Mouse (Mus musculus) lung, postnatal 14 days (tissue): ENCODE results near the gene Cracr2b.

Experiments used
- DNase-seq: peaks from one replicate; pipeline ENCODE4 v3.0.0; 2021

Gene Cracr2b

DNA sequence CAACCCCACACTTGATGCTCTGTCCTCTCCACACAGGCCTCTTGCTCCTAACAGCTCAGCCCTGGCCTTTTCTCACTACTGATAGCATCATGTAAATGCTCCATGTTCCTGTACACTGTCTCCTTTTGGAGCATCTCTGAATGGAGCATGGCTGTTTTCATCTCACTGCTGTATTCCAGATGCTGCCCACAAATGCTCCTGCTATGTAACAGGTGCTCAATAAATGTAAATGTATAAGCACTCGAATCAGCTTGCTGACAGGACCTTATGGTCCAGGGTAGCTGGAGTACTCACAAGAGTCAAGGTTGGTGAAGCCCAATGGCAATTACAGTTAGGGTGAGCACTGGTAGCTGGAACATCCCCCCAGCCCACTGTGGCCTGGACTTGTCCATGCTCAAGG lies 10.3 kb downstream of the Cracr2b start:
- DNase-seq = no peak

DNA sequence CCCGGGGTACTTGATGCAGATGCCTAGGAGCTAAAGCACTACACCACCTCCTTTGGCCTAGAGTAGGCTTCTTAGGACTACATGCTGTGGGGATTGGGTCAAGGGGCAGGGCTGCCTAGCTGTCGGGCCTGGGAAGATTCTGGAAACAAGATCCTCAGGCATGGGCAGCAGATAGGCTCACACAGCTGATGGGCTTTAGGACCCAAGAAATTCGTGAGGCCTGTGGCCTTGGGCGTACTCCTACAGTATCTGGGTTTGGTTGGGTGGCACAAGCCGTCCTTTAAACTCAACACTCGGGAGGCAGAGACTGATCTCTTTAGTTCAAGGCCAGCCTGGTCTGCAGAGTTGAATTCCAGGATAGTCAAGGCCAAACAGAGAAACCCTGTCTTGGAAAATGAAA lies 11.3 kb downstream of the Cracr2b start:
- DNase-seq = no peak

DNA sequence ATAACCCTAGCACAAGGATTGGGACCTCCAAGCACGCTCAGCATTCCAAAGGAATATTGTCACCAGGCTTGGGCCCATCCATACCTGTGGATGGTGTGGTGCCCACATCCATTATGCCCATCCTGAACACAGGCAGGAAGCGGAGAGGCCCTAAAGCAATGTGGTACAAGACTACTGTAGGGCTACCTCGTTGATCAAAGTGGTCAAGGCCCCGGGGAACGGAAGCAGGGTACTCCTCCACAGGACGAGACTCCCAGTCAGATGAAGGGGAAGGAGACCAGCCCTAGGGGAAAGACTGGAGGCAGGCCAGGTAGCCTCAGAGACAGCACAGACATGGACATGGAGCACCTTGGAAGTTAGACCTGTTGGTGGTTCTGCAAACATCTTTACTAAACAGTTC lies 11.9 kb downstream of the Cracr2b start:
- DNase-seq = no peak

DNA sequence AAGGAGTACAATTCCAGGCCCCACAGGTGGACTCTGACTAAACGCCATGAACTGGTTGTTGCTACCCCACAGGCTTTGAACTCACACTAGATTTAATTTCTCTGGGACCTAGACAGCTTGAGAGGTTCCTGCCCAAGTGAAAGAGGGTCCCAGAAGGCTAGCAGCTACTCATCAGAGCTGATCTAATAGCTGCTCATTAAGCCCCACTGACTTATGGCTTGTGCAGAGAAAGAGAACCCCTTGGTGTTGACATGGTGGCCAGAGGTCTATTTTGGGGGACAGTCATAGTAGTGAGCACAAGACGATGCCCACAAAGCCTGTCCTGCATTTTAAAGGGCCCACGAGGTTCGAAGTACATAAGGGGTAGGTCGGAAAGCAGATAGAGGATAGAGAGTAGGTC lies 13.3 kb downstream of the Cracr2b start:
- no peak for DNase-seq

DNA sequence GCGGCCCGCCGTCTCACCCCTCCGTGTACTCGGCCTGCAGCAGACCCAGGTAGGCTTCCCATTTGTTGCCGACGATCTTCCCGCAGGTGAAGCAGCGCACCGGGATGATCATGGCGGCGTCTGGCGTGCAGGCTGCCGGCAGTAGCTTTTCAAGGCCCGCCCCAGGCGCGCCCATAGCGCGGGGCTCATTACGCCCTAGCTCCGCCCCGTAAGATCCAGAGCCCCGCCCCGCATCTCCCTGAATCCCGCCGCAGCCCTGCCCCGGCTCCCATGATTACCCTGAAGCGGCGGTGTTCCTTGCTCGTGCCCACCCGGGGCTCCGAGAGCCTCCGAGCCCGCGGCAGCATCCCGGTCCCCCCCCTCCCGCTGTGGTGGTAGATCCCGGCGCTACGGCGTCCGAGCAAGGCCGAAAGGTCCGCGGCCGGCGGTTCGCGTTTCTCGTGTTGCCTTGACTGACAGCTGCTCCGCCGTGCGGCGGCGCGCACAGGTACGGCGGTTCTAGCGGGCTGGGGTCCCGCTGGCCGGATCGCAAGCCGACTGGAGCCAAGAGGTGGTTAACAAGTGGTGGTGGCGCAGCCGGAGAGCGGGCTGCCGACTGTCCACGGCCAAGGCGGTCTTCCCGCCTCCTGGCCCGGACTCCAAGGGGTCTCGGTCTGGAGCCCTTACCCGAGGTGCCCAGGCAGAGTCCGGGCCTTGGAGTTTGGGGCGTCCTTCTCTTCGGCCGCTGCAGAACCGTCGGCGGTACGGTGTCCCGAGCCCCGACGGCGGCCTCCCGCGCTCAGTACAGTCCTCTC lies 14.3 kb downstream of the Cracr2b start, which contains the start of the genes Polr2l and Tspan4:
Polr2l (minus strand) TSS at position 122 of the 794 bp plus-strand sequence.
Tspan4 (plus strand) TSS at position 230 of the 794 bp plus-strand sequence.
- DNase-seq = peak; percentile 83

DNA sequence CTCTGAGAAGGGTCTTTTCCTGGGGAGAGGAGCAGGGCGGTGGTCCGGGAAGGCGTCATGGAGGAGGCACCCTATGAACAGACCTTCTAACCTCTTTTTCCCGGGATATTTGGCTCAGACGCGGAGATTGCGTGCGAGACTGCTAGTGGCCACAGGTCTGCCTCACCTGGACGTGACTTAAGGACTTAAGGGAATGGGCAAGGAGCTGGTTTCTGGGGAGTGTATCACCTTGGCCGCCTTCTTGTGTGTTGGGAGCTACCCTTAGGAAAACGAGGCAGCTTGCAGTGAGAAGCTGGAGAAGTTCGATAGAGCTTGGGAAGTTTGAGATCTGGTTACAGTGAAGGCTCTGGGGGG lies 14.9 kb downstream of the Cracr2b start:
- DNase-seq = no peak

DNA sequence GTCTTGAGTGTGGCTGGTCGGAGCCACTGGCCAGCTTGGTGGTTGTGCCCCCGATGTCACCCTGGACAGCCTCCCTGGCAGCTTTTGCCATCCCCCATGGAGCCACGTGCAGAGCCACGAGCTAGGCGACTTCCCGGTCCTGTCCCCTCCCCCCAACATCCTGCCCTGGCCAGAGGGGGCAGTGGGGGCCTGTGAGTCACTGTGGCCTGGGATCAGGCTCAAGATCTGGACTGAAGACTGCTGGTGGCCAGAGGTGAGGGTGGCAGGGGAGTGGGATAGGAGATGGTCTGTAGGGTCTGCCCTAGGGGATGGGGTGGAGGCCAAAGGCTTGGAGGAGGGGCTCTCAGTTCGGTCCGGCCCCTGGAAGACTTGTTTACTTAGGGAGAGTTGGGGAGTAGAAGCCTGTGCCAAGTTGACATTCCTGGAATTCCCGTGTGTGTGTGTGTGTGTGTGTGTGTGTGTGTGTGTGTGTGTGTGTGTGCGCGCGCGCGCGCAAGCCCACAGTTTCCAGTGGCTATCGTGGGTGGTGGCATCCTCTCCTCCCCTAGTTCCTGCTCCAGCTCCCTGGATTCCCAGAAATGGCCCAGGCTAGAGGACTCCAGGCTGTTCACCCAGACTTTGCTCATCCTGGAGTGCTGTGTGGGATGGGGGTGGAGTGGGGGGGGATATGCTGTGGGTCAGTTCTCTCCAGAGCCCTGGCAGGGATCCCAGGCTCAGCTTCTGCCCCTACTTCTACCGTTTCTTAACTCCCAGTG lies 15.5 kb downstream of the Cracr2b start:
- DNase-seq = peak; percentile 86

DNA sequence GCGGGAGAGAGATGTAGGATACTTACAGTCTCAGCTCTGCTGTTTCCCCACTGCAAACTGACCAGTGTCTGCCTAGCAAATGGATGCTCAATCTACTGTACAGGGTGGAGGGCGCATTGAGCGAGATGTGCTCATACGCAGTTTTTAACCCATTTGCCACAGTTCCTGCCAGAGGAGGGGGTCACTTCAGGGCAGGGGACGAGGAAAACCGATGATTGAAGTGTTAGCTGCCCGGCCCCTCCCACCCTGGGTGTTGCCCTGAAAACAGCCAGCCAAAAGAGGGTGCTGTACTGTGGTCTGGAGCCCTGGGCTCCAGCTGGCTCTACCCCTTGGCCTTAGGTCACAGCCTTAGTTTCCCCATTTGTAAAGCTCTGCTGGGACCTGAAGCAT lies 16.1 kb downstream of the Cracr2b start:
- DNase-seq = no peak

DNA sequence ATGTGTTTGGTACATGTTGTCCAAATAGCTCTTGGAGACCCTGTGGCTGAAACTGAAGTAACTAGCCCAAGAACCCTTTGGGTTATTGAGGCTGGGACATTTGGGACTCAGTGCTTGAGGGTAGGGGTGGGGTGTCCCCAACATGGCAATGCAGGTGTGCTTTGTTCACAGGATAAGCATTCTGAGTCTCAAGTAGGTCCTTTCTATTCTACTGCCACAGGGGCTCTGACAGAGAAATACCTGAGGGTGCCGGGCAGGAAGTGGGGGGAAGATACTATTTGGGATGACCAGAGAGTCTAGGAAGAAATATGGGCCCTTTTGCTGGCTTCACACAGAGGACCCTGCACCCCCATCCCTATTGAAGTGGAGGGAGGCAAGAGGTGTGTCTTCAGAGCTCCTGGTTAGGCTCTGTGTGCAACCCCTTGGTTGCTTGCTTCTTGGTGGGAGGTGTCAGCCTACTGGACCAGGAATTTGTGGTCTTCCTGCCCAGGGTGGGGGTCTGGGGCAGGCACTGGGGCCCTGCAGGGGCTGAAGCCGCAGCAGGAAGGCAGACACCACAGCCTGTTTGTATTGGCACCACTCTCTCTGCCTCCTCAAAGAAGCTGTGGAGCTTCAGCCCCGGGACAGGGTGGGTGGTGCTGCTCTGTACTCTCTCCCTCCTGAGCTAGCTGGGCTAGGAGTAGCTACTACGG lies 16.8 kb downstream of the Cracr2b start:
- DNase-seq = no peak

DNA sequence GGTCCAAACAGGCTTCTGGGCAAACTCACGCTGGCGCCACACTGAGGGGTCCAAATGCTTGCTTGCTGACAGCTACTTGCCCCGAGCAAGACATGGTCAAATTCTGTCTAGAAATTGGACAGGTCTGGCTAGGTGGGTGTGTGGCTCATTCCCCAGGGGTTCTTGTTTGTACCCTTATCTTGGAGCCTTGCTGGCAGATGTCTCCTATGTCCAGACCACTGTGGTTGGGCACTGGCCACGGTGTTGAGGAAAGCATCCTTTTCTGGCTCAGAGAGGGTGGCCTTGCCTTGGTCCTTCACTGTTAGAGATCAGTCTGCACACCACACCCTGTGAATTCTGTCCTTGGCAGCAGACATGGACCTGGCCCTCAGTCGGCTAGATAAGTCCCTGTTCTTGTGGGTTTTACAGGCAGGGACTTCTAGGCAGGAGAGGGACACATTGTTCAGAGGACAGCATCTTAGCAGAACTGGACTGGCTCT lies 17.4 kb downstream of the Cracr2b start:
- no peak for DNase-seq

DNA sequence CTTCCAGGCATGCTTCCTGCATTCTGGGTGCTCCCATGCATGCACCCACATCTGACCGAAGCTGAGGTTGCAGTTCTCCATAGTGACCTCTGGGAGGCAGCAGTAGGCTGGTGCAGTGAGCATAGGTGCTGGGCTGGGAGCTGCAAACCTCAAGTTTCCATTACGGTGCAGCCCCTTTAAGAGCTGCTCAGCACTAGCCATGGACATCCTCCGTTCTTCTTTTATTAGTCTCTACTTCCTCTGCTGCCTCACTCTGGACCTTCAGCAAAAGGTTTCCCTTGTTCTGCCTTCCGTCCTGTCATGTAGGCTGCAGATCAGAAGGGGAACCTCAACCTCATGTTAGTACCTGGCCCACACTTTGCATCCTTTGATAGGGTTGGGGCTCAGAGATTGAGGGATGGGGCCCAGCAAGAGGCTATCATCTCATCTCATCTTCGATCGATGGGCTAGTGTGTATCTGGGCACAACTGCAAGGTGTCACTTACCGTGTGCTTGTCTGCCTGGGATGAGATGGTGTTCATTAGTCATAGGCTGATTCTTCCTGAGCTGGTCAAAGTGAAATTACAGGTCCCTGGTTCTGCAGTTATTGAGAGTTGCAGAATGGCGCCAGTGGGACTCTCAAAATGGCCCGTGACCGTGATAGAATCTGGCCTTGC lies 20.1 kb downstream of the Cracr2b start:
- peak; percentile 75 for DNase-seq

DNA sequence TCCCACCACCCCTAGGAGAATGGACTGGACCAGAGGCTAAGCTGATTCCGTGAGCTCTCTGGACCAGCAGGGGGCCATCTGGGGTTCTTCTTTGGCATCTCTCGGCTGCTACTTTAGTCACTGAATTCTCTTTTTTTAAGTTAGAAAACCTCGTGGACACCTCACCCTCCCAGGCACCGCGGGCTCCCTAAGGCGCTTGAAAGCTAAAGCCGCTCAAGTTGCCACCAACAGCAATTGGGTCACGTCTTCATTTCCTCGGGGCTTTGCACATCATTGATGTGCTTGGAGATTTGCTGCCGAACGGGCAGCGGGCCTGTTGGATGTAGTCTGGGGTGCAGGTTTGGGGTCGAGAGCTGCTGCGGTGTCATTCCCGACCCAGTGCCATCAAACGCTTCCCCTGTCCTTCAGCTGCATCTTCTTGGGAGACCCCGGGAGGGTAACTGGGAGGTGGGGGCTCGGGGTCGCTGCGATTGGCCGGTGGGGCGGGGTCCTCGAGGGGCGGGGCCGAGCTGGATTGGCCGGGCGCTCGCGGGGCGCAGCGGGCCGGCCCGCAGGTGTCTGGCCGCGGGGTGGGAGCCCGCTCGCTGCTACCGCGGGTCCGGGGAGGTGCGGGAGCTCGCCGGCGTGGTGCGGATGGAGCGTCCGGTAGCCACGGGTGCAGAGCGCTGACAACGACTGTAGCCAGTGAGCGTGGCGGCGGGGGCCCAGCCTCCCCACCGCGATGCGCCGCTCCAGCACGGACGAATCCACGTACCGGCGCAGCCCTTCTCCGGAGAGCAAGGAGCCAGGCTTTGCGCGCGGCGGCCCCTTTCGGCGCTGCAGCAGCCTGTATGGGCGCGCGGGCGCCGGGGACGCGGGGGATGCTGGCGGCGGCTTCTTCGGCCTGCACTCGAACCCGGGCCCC lies 20.9 kb downstream of the Cracr2b start:
- DNase-seq = peak; percentile 58

DNA sequence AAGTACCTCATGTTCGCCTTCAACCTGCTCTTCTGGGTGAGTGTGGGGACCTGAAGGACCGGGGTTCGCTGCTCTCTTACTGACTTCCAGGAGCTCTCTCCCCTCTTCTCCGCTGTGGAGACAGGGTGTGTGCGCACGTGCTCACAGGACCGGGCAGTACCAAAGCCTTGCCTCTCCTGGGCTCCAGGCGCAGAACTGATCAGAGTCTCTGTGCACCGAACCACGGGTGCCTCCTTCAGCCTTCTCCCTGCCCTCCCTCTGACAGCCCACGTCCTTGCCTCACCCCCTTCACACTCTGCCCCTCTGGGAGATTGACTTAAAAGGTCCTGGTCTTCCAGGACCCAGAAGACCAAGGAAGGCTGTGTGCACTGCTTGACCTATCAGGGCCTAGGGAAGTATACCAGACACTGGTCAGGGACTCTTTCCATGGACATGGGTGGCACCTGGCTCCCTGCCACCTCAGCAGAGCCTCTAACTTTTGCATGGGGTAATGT lies 21.7 kb downstream of the Cracr2b start:
- DNase-seq = no peak

DNA sequence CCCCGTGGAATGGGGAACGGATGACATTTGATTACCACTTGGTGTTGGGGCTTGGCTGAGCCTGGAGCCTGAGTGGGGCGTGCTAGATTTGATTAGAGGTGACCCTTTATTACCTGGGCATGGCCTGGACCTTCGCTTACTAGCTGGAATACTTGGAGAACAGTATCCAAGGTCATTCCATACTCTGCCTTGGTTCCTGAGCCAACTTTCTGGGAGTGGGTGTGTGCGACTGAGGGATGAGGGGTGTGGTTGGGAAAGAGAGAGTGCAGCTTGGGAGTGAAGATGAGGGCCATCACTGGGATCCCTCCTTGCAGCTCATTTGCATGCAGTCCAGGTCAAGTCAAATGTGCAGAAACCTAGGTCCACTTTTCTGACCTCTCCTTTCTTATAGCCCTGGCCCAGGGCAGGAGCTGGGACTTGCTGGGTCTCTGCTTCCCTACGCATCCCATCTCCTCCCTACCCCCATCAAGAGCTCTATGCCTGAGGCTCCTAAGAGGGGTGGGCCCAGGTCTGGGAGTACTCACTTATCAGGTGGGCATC lies 22.3 kb downstream of the Cracr2b start:
- no peak for DNase-seq

DNA sequence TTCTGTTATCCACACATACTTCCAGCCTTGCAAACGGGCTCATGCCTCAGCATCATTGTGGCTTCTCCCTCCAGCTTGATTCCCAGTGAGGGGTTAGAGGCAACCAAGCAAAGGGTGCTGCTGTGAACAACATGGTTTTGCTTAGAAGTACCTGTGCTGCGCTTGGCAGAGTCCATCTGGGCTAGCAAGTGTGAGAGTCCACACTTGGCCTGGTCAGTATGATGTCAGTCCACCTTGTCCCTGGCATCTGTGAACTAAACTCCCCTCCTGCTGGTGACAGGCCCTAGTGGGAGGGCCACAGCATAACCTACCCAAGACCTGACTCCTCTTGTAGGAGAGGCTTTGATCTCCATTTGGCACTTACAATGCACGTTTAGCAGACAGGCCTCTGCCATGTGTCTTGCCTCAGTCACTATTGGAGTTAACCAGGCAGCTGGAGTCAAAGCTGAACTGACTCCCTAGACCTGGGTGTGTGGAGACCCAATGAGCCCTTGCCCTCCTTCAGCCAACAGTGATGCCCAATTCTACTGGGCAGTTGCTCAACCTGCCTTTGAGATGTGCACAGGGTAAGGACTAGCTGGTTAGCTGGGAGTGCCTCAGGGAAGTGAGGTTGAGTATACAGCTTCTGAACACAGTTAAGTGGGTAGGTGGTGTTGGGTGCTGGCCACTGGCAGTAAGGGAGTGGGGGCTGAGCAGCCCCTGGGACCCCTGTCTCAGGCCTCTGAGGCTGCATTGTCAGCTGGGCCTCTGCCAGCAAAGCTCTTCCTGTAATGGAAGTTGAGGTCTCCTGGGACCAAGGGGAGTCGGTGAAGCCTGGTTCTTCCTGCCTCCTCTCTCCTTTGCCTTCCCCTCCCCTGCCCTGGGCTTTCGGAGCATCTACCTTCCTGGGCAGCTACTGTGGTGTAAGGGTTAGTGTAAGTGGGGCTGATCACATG lies 23.6 kb downstream of the Cracr2b start:
- no peak for DNase-seq

DNA sequence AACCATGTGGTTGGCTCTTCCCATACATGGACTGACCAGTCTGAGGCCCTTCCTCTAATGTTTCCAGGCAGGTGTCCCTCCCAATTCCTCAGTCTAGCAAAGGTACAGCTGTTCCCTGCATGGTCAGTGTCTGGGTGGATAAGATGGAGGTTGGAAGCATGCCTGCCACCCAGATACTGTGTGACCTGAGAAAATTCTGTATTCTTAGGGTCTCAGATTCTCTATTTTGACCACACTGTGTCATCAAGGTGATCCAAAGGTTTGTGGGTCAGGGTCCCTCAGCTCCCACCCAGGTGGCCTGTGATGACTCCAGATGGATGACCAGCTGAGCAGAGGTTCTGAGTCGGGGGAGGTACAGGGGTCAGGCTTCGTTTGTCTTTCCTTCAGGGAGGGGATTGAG lies 24.3 kb downstream of the Cracr2b start:
- DNase-seq = no peak

DNA sequence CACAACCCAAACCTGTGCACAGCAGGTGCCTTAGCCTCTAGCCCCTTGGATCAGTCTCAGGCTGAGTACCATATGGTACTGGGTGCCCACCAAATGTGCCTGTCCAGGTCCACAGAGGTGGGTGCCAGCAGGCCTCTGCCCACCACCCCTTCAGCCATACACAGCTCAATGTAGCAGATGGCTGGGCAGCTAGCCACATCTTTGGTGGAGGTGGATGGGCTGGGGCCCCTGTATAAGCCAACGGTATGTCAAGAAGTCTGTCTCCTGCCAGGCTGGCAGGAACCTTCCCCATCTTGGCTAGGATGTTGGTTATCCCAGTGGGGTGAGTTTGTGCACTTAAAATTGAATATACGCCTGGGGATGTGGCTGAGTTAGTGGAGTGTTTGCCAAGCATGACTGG lies 24.7 kb downstream of the Cracr2b start:
- DNase-seq = no peak

DNA sequence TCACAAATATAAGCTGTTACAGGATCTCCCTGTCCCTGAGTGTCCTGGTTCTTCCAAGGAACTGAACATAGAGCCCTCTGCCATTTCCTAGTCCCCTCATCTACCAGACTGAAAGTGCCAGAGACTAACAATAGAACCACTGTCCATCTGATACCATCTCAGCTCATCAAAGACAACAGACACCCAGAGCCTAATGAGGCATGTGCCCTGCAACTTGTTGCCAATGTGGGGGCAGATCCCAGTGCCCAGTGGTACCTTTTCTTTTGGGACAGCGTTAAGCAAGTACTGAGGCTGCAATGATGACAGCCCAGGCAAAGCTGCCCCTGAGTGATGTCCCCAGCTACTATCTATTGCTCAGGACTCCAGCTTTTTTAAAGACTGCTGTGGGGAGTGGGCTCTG lies 25.3 kb downstream of the Cracr2b start:
- no peak for DNase-seq

DNA sequence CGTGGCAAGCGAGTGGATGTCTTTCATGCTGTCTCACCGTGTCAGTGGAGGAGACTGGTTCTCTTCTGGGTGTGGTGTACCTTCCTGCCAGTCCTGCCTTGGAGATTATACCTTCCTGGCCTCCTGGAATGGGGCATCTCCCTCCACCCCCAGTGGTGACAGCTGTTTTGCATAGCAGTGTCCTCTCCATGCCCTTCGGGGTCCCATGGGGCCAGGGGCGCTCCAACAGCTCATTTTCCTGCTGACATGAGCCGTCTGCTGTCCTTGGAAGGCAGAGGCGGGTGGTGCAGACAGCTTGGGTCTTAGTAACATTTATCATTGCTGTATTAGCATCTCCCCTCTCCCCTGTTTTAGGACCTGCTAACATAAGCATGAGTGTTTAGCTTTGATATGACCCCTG lies 26.2 kb downstream of the Cracr2b start:
- no peak for DNase-seq

DNA sequence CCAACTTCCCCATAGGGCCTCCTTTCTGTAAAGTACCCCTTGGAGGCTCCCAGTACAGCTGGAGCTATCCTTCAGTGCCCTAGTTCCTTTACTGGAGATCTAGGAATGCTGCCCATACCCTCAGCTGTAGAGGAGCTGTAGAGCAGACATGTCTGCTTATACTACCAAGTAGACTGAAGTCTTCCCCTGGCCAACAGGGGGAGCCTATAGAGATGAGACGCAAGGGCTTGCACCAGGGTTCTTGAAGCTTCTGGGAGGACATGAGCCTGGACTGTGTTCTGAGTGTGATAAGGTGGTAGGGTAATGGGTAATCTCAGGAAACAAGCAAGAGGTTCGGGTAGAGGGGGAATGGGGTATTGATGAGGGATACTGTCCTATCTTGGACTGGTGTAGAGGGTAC lies 30.3 kb downstream of the Cracr2b start:
- DNase-seq = no peak
